Mouse (Mus musculus) telencephalon, adult 2 months (tissue): ENCODE measurements around the gene Fam98c.

Experiments used
- DNase-seq: peaks from one replicate; pipeline ENCODE4 v3.0.0-alpha.2; 2011; ENCODE audit warnings: low read depth, low spot score

The Fam98c gene

GRCm38 (mm10) chr7:29108992-29109955 is 46.8 kb downstream of the Fam98c start:
- no peak for DNase-seq
